Mouse (Mus musculus): Measurements from ENCODE around the gene Cped1. TPM values are rescaled to one million over a fixed set of nuclear protein-coding genes. Genes with fewer than 3 reads are reported as not detected.
A peak's percentile ranks its signal among the peaks of the same experiment; 100 is the strongest.

The Cped1 gene
- polyA plus RNA-seq, 1 experiment, result 0.79 TPM

DNA sequence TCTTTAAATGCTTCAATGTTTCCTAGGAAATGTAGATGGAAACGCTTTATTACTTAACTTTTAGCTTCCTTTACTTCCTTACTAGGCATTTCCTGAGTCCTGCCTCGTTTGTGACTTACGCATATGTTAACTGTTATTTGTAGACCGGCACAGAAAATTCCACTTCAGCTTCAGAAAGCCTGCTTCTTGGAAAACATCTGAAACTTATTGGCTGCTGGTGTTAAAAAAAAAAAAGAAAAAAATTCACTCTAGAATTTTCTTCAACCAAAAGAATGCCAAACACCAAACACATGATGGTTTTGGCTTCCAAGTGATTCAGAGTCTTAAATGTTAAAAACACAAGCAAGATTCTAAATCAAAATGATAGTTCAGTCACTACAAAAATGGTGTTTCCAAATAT is 3.4 kb downstream of the Cped1 start:
- no peak overlapping the region for H3K4me2 ChIP-seq (ENCODE audit: low read depth)
- no peaks in the 10 kb centered on the region for H3K36me3 ChIP-seq (ENCODE audit: control insufficient read depth, insufficient read depth)
- no peaks in the 10 kb centered on the region for H3K79me2 ChIP-seq (ENCODE audit: control insufficient read depth, insufficient read depth)
- no peak overlapping the region for H3K4me3 ChIP-seq
- no peak overlapping the region for H3ac ChIP-seq (ENCODE audit: control insufficient read depth, insufficient read length)
- no peak for TF ChIP-seq MYOG (IDR thresholded peaks at IDR 0.05; ENCODE audit: control insufficient read depth in 1 of 3, insufficient read depth in 1 of 3, insufficient read length in 2 of 3, low read depth in 2 of 3)
- no peaks in the 10 kb centered on the region for H3K27me3 ChIP-seq (ENCODE audit: control insufficient read depth, insufficient read depth, insufficient read length)

- no peak overlapping the region for H3K4me3 ChIP-seq
- H3K4me2 ChIP-seq (ENCODE audit: low read depth), result no peak overlapping the region
- no peak overlapping the region for H3ac ChIP-seq (ENCODE audit: control insufficient read depth, insufficient read length)
- no peaks in the 10 kb centered on the region for H3K27me3 ChIP-seq (ENCODE audit: control insufficient read depth, insufficient read depth, insufficient read length)
- no peaks in the 10 kb centered on the region for H3K79me2 ChIP-seq (ENCODE audit: control insufficient read depth, insufficient read depth)
- TF ChIP-seq TCF12 (IDR thresholded peaks at IDR 0.05; ENCODE audit: insufficient read depth, poor library complexity, severe bottlenecking), result no peak
- no peak for TF ChIP-seq USF1 (IDR thresholded peaks at IDR 0.05; ENCODE audit: low read depth)
- TF ChIP-seq POLR2A (IDR thresholded peaks at IDR 0.05; ENCODE audit: insufficient read length, low read depth), result no peak
- TF ChIP-seq MYOD1 (IDR thresholded peaks at IDR 0.05; ENCODE audit: control insufficient read depth in 1 of 3, insufficient read length in 2 of 3, low read depth in 2 of 3), result no peak
- TF ChIP-seq CEBPB (IDR thresholded peaks at IDR 0.05; ENCODE audit: insufficient read depth, poor library complexity, severe bottlenecking), result no peak
- no peak for TF ChIP-seq MYOG (IDR thresholded peaks at IDR 0.05; ENCODE audit: control insufficient read depth in 1 of 3, insufficient read depth in 1 of 3, insufficient read length in 2 of 3, low read depth in 2 of 3)
- TF ChIP-seq TCF3 (IDR thresholded peaks at IDR 0.05; ENCODE audit: insufficient read length, low read depth), result no peak
- no peak for TF ChIP-seq SRF (IDR thresholded peaks at IDR 0.05; ENCODE audit: control insufficient read depth, insufficient read length, low read depth)
- TF ChIP-seq MAX (IDR thresholded peaks at IDR 0.05; ENCODE audit: low read depth), result no peak
- TF ChIP-seq POLR2AphosphoS2 (IDR thresholded peaks at IDR 0.05; ENCODE audit: insufficient read length, low read depth), result no peak
- no peaks in the 10 kb centered on the region for H3K36me3 ChIP-seq (ENCODE audit: control insufficient read depth, insufficient read depth)
Observed at GRCm38 (mm10) chr6:21990181-21991135, 4.7 kb downstream of the Cped1 start.

DNA sequence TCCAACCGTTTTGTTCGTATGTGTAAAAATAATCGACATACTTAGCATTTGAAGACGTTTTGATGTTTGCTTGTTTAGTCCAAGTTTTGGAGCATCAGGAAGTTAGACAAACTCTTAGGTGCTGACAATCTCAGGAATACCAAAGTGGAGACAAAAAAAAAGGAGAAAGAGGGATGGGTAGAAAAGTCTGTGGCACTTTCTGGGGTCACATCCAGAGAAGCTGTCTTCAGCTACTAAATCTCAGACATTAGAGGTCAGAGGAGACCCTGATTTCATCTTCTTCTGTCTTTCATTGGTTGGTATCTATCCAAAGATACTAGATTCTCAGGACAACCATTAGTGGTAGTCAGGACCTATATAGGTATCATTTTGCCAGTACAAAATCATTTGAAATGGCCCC is 5.4 kb downstream of the Cped1 start:
- no peaks in the 10 kb centered on the region for H3K27me3 ChIP-seq (ENCODE audit: control insufficient read depth, insufficient read depth, insufficient read length)
- H3K36me3 ChIP-seq (ENCODE audit: control insufficient read depth, insufficient read depth), result no peaks in the 10 kb centered on the region
- TF ChIP-seq TCF12 (IDR thresholded peaks at IDR 0.05; ENCODE audit: insufficient read depth, poor library complexity, severe bottlenecking) (no peak), CEBPB (IDR thresholded peaks at IDR 0.05; ENCODE audit: insufficient read depth, poor library complexity, severe bottlenecking) (no peak), MAX (IDR thresholded peaks at IDR 0.05; ENCODE audit: low read depth) (no peak), USF1 (IDR thresholded peaks at IDR 0.05; ENCODE audit: low read depth) (no peak), E2F4 (IDR thresholded peaks at IDR 0.05; ENCODE audit: insufficient read depth) (no peak), POLR2A (IDR thresholded peaks at IDR 0.05; ENCODE audit: insufficient read length, low read depth) (no peak), MYOG (IDR thresholded peaks at IDR 0.05; ENCODE audit: control insufficient read depth in 1 of 3, insufficient read depth in 1 of 3, insufficient read length in 2 of 3, low read depth in 2 of 3) (no peak), POLR2AphosphoS2 (IDR thresholded peaks at IDR 0.05; ENCODE audit: insufficient read length, low read depth) (no peak), MYOD1 (IDR thresholded peaks at IDR 0.05; ENCODE audit: control insufficient read depth in 1 of 3, insufficient read length in 2 of 3, low read depth in 2 of 3) (no peak)
- H3K4me3 ChIP-seq, result no peak overlapping the region
- no peaks in the 10 kb centered on the region for H3K79me2 ChIP-seq (ENCODE audit: control insufficient read depth, insufficient read depth)
- H3ac ChIP-seq (ENCODE audit: control insufficient read depth, insufficient read length), result no peak overlapping the region
- H3K4me2 ChIP-seq (ENCODE audit: low read depth), result no peak overlapping the region

DNA sequence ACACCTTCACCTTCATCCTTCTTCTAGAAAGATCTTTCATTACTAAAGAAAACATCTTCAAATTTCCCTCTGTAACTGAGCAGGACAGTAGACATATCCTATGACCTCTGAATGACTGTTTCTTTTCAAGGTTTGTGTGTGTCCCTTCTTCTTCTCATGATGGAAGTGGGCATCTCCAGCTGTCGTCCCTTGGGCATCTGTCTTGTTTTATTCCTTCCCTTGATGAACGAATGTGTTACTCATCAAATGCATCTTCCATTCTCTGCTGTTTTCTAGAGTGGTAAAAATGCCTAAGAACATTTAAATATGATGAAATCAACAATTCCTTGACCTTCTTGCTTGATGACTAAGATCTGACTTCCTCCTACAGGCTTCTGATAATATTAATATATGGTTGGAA is 7.4 kb downstream of the Cped1 start:
- no peaks in the 10 kb centered on the region for H3K79me2 ChIP-seq (ENCODE audit: control insufficient read depth, insufficient read depth)
- TF ChIP-seq CEBPB (IDR thresholded peaks at IDR 0.05; ENCODE audit: insufficient read depth, poor library complexity, severe bottlenecking) (no peak), TCF12 (IDR thresholded peaks at IDR 0.05; ENCODE audit: insufficient read depth, poor library complexity, severe bottlenecking) (no peak), MYOD1 (IDR thresholded peaks at IDR 0.05; ENCODE audit: control insufficient read depth in 1 of 3, insufficient read length in 2 of 3, low read depth in 2 of 3) (peak in 2 of 3 experiments; percentile 36 to 44), SRF (IDR thresholded peaks at IDR 0.05; ENCODE audit: control insufficient read depth, insufficient read length, low read depth) (no peak), TCF3 (IDR thresholded peaks at IDR 0.05; ENCODE audit: insufficient read length, low read depth) (no peak), MAX (IDR thresholded peaks at IDR 0.05; ENCODE audit: low read depth) (no peak), POLR2AphosphoS2 (IDR thresholded peaks at IDR 0.05; ENCODE audit: insufficient read length, low read depth) (no peak), MYOG (IDR thresholded peaks at IDR 0.05; ENCODE audit: control insufficient read depth in 1 of 3, insufficient read depth in 1 of 3, insufficient read length in 2 of 3, low read depth in 2 of 3) (no peak)
- no peaks in the 10 kb centered on the region for H3K36me3 ChIP-seq (ENCODE audit: control insufficient read depth, insufficient read depth)
- no peak overlapping the region for H3K4me3 ChIP-seq
- H3ac ChIP-seq (ENCODE audit: control insufficient read depth, insufficient read length), result no peak overlapping the region
- no peaks in the 10 kb centered on the region for H3K27me3 ChIP-seq (ENCODE audit: control insufficient read depth, insufficient read depth, insufficient read length)
- no peak overlapping the region for H3K4me2 ChIP-seq (ENCODE audit: low read depth)

DNA sequence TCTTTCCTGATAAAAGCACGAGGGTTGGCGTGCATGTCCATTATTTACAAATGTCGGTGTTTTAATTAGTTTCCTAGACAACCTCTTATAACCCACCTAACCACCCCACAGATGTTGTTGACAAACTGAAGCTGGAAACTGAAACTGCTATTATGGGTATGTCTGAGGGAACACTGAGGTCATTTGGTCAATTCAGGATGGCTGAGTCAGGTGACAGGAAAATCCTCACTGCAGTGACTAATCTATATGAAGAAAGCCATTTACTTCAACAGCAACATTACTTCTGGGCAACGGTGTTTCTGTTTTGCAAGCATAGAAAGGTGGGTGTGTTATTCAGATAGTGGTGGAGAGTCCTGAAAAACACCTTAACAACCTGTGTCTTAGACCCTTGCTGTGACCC is 12.4 kb downstream of the Cped1 start:
- H3K27me3 ChIP-seq (ENCODE audit: control insufficient read depth, insufficient read depth, insufficient read length), result no peaks in the 10 kb centered on the region
- TF ChIP-seq CEBPB (IDR thresholded peaks at IDR 0.05; ENCODE audit: insufficient read depth, poor library complexity, severe bottlenecking) (no peak), MAX (IDR thresholded peaks at IDR 0.05; ENCODE audit: low read depth) (no peak), POLR2A (IDR thresholded peaks at IDR 0.05; ENCODE audit: insufficient read length, low read depth) (no peak), REST (IDR thresholded peaks at IDR 0.05; ENCODE audit: insufficient read depth, insufficient read length) (no peak), MYOD1 (IDR thresholded peaks at IDR 0.05; ENCODE audit: control insufficient read depth in 1 of 3, insufficient read length in 2 of 3, low read depth in 2 of 3) (no peak), SRF (IDR thresholded peaks at IDR 0.05; ENCODE audit: control insufficient read depth, insufficient read length, low read depth) (no peak)
- H3K4me3 ChIP-seq, result no peak overlapping the region
- H3K79me2 ChIP-seq (ENCODE audit: control insufficient read depth, insufficient read depth), result no peaks in the 10 kb centered on the region
- no peak overlapping the region for H3ac ChIP-seq (ENCODE audit: control insufficient read depth, insufficient read length)
- H3K36me3 ChIP-seq (ENCODE audit: control insufficient read depth, insufficient read depth), result no peaks in the 10 kb centered on the region
- no peak overlapping the region for H3K4me2 ChIP-seq (ENCODE audit: low read depth)
